Mouse (Mus musculus) 3134 (cell line): ENCODE data around the gene Tor3a.
"Not testable (repeated sequence)": the region's sequence is repeated elsewhere in the genome, so short reads cannot be mapped to it uniquely, and the experiment has no call there.

Experiments used
- DNase-seq: peaks from one replicate; pipeline ENCODE4 v3.0.0-alpha.2; 2011; ENCODE audit warnings: low spot score; ENCODE audit not compliant: insufficient read length; ENCODE audit errors: extremely low read depth

Tor3a gene

GRCm38 (mm10) chr1:156672720-156673475 is 1.3 kb downstream of the Tor3a start:
- DNase-seq: peak; percentile 45

DNA sequence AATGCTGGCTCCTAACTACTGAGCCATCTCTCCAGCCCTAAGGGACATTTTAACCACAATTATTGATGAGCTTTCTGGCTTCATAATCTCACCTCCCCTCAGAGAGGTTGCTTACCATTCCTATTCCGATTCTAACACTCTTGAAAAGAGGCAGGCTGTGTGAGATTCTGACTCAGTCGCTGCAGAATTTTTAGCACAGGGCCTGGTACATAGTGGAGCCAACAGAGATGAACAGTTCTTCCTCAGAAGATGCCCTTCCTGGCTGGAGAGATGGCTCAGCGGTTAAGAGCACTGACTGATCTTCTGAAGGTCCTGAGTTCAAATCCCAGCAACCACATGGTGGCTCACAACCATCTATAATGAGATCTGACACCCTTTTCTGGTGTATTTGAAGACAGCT is 2.2 kb downstream of the Tor3a start:
- DNase-seq: no peak

GRCm38 (mm10) chr1:156669208-156669983 is 4.8 kb downstream of the Tor3a start:
- no peak for DNase-seq

- no peak for DNase-seq
Observed at GRCm38 (mm10) chr1:156668602-156669001, 5.6 kb downstream of the Tor3a start.

- DNase-seq: peak; percentile 68
Observed at GRCm38 (mm10) chr1:156667141-156667926, 6.8 kb downstream of the Tor3a start.

DNA sequence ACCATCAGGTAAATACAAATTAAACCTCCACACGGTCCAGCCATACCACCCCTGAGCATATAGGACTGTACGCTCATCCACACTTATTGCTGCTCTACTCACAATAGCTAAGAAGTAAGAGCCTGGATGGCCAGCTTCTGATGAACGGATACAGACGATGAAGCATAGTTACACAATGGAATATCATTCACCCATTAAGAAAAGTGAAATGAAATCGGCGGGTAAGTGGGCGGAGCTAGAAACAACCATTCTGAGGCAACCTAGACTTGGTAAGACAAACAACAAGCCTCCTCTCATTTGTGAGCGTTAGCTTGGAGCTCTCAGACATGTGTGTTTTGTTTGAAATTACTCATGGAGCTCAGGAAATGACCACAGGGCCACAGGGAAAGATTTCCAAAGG is 8.4 kb downstream of the Tor3a start:
- no peak for DNase-seq

GRCm38 (mm10) chr1:156660660-156661236 is 13.4 kb downstream of the Tor3a start:
- not testable (repeated sequence) for DNase-seq

DNA sequence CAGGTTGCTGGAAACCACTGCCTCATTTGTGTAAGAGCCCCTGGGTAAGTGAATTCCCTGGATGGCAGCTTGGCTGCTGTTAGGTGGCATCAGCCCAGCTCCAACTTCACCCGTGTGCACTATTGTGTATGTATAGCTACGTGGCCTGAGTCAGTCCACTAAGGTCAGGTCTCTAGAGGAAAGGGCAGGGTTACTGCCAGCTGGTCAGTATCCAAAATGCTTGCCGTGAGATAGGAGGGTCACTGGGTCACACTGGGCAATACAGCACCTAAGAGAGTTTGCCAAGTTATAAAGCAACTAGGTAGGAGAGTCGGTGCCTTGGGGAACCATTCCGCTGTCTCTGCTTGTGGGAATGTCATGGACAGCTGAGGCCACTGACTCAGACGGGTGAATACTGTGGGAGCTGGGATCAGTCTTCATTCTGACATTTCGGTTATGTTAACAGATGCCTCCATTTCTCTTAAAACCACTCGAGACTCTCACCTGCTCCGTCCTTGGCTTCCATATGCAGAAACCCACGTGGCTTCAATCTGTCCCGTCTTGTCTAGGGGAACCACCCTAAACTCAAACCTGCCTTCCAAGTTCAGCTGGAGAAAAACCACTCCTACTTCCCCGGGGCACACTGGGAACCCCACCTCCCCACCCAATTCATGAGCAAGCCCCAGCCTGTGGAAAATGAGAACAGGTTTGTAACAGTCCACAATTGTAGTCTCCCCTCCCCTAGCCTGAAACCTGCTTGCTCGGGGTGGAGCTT is 14.1 kb downstream of the Tor3a start:
- no peak for DNase-seq

- DNase-seq: no peak
Observed at GRCm38 (mm10) chr1:156658676-156659075, 15.5 kb downstream of the Tor3a start.

DNA sequence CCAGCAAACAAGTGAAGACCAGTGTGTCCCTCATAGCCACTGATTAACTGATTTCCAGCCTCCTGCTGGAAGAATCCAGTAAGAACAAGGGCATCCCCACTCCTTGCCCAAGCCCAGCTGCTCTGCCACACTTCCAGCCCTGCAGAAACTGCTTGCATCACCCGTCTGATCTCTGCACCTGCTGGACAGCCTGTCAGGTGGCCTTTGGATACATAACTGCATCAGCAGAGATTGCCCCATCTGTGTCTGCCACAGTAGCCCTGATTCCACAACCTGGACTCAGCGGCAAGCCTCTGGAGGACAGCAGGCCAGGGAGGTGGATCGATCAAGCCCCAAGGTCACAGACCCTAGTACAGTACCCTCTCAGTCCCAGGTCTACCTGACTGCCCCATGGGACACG is 16.6 kb downstream of the Tor3a start:
- no peak for DNase-seq

DNA sequence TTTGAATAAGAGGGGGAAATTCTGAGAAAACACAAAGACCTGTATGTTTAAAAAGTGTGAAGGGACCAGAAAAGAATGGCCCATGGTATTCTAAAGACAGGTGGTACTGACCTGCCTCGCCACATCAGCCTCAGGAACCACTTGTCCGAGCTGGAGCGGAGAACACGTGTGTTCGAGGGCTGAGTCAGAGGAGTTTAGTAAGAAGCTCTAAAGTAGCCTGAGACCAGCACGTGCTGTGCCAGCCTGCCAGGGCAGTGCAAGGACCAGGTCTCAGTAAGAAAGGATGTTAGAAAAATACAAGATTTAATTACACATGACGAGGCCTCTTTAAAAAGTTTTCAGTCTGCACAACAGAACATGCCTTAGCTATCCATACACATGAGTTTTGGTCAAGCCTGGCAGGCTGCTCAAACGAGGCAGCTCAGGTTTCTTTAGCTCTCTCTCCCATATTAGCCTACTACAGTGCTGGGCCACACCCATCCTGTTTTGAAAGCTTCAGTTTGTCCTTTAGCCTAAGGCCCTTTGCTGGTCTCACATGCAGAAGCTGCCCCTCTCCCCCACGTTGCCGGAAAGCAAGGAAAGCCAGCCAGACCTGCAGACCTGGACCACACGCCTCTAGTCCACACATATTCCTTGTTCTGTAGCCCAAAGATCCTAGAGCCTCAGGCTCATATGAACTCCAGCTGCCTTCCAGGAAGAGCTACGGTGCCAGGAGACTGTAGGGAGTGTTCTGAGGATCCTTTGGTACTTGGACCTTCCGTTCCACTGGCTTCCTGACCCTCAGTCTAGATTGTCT is 19.2 kb downstream of the Tor3a start:
- no peak for DNase-seq

- no peak for DNase-seq
Observed at GRCm38 (mm10) chr1:156652189-156652822, 21.9 kb downstream of the Tor3a start.

DNA sequence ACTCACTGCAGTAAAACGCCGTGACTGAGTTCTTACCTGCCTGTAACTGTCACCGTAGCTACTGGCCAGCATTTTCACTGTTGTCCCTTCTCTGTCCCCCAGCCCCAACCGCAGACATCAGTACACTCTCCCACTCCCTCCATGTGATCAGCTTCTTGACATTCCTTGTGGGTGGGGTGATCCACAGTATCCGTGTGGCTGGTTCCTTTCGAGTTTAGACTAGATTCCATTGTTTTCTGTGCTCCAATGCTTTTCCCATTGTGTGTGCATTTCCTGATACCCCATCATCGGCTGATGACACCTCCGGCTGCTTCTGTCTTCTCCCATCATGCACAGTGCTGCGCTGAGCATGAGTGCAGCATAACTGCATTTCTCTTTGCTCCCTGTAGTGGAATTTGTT is 23.5 kb downstream of the Tor3a start:
- no peak for DNase-seq

GRCm38 (mm10) chr1:156648705-156649104 is 25.5 kb downstream of the Tor3a start:
- DNase-seq: no peak

DNA sequence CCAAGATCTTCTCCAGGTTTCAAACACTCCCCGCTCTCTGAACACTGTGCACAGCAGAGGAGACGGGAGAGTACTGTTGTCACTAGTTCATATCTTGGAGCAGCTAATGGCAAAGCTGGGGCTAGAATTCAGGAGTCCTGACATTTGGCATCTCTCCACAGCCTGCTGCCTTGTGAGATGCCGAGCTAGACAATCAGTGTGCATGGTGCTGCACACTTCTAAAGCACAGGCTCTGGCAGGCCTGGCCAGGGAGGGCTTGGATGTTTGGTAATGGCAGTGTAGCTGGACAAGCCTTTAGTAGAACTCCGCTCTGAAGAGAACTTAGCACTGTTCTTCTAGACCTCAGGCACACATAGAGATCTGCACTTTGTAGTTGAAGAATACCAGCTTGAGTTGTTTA is 28.2 kb downstream of the Tor3a start:
- DNase-seq: no peak

- DNase-seq: no peak
Observed at GRCm38 (mm10) chr1:156644780-156645523, 29.2 kb downstream of the Tor3a start.

GRCm38 (mm10) chr1:156644061-156644460 is 30.1 kb downstream of the Tor3a start:
- no peak for DNase-seq

GRCm38 (mm10) chr1:156642813-156643212 is 31.3 kb downstream of the Tor3a start:
- DNase-seq: no peak
